Mouse (Mus musculus) liver, adult 2 months (tissue): ENCODE data around the gene Ube4a. TPM values are rescaled to one million over a fixed set of nuclear protein-coding genes. Genes with fewer than 3 reads are reported as not detected.

Experiments
- DNase-seq: peaks from one replicate; pipeline ENCODE4 v3.0.0-alpha.2; 2011; ENCODE audit warnings: low read depth, low spot score; ENCODE audit errors: extremely low read depth
- H3K27ac ChIP-seq: fragments of 200-500 bp; replicated peaks from 2 replicates; pipeline ENCODE4 v1.5.1; 2012; ENCODE audit warnings: low read depth, mild to moderate bottlenecking, control low read depth, inconsistent platforms, low read length; ENCODE audit not compliant: insufficient read depth
- H3K27me3 ChIP-seq: fragments of 200-500 bp; 2 replicates; pipeline ENCODE4 v1.6.1; 2012; ENCODE audit warnings: mild to moderate bottlenecking, moderate library complexity, low read length, inconsistent platforms; ENCODE audit not compliant: control insufficient read depth, insufficient read depth
- H3K36me3 ChIP-seq: fragments of 200-500 bp; 2 replicates; pipeline ENCODE4 v1.6.1; 2012; ENCODE audit warnings: low read length, inconsistent platforms; ENCODE audit not compliant: control insufficient read depth, insufficient read depth
- H3K4me1 ChIP-seq: fragments of 200-500 bp; 2 replicates; pipeline ENCODE4 v1.6.1; 2011; ENCODE audit warnings: low read length; ENCODE audit not compliant: control insufficient read depth, insufficient read depth
- H3K4me3 ChIP-seq: fragments of 200-500 bp; 2 replicates; pipeline ENCODE4 v1.5.1; 2011; ENCODE audit warnings: low read depth, mild to moderate bottlenecking, control low read depth, low read length, moderate library complexity; ENCODE audit not compliant: insufficient read depth
- H3K79me2 ChIP-seq: fragments of 200-500 bp; 2 replicates; pipeline ENCODE4 v1.6.1; 2012; ENCODE audit warnings: inconsistent platforms, mild to moderate bottlenecking, low read length, moderate library complexity; ENCODE audit not compliant: control insufficient read depth, insufficient read depth
- H3K9ac ChIP-seq: fragments of 200-500 bp; 2 replicates; pipeline ENCODE4 v1.6.1; 2012; ENCODE audit warnings: low read depth, mild to moderate bottlenecking, control low read depth, inconsistent platforms, low read length
- CTCF ChIP-seq: fragments of 200-500 bp; IDR thresholded peaks from 2 replicates; pipeline ENCODE4 v1.5.1; 2011; ENCODE audit warnings: low read depth, low read length, control low read depth
- POLR2A ChIP-seq: fragments of 200-500 bp; IDR thresholded peaks from 2 replicates; pipeline ENCODE4 v1.6.1; 2011; ENCODE audit warnings: low read length, control low read depth; ENCODE audit not compliant: insufficient read depth; ENCODE audit errors: extremely low read depth
- WGBS: fragments of 180-500 bp; shearing (Covaris S2); methylation state at CpG from one replicate; pipeline ENCODE4 v1.1.7; 2018; 5-methylcytosine and 5-hydroxymethylcytosine counted together
- polyA plus RNA-seq: library from polyadenylated mRNA; depleted of rRNA; stranded (reverse); fragments of >200 nt; gene quantifications from 2 replicates; pipeline ENCODE4 v1.2.3, GENCODE M21; 2012
- total RNA-seq: library from RNA; depleted of rRNA; stranded (reverse); fragments of >200 nt; gene quantifications from 2 replicates; pipeline ENCODE4 v1.2.3, GENCODE M21; 2014

Ube4a gene
- total and polyA plus RNA-seq, 2 experiments = 11.6 to 33.6 TPM

GRCm38 (mm10) chr9:44986242-44986781, 20.9 kb upstream of the Ube4a start:
- Histone ChIP-seq H3K79me2 (no peaks in the 10 kb centered on the region), H3K4me3 (peak overlapping the region; percentile 0), H3K27ac (no peak overlapping the region), H3K4me1 (no peaks in the 10 kb centered on the region), H3K36me3 (no peaks in the 10 kb centered on the region), H3K9ac (no peak overlapping the region), H3K27me3 (no peaks in the 10 kb centered on the region)
- 60% methylated on average over 14 of the region's 14 CpGs for WGBS
- peak; percentile 21 for DNase-seq
- no peak for TF ChIP-seq CTCF
- no peak for TF ChIP-seq POLR2A

GRCm38 (mm10) chr9:44985721-44986161, 20.3 kb upstream of the Ube4a start:
- no peak overlapping the region for H3K9ac ChIP-seq
- no peaks in the 10 kb centered on the region for H3K27me3 ChIP-seq
- H3K4me3 ChIP-seq = no peak overlapping the region
- H3K4me1 ChIP-seq = no peaks in the 10 kb centered on the region
- no peaks in the 10 kb centered on the region for H3K36me3 ChIP-seq
- no peak overlapping the region for H3K27ac ChIP-seq
- H3K79me2 ChIP-seq = no peaks in the 10 kb centered on the region
- TF ChIP-seq POLR2A (no peak), CTCF (no peak)
- 64% methylated on average over 3 of the region's 3 CpGs for WGBS
- no peak for DNase-seq

GRCm38 (mm10) chr9:44983001-44983400, 17.6 kb upstream of the Ube4a start:
- Histone ChIP-seq H3K79me2 (no peaks in the 10 kb centered on the region), H3K36me3 (no peaks in the 10 kb centered on the region), H3K9ac (no peak overlapping the region), H3K27me3 (no peaks in the 10 kb centered on the region), H3K27ac (no peak overlapping the region), H3K4me3 (no peak overlapping the region), H3K4me1 (no peaks in the 10 kb centered on the region)
- no peak for TF ChIP-seq CTCF
- TF ChIP-seq POLR2A = no peak
- 64% methylated on average over 2 of the region's 2 CpGs for WGBS
- DNase-seq = no peak

- no peak overlapping the region for H3K4me3 ChIP-seq
- no peak for TF ChIP-seq CTCF
- TF ChIP-seq POLR2A = no peak
- H3K27me3 ChIP-seq = no peaks in the 10 kb centered on the region
- no peak for DNase-seq
- no peaks in the 10 kb centered on the region for H3K79me2 ChIP-seq
- no peak overlapping the region for H3K27ac ChIP-seq
- no peaks in the 10 kb centered on the region for H3K36me3 ChIP-seq
- H3K9ac ChIP-seq = no peak overlapping the region
- no peaks in the 10 kb centered on the region for H3K4me1 ChIP-seq
- 73% methylated on average over 3 of the region's 3 CpGs for WGBS
Measured at GRCm38 (mm10) chr9:44982531-44982930, 17.1 kb upstream of the Ube4a start.

- H3K79me2 ChIP-seq = no peaks in the 10 kb centered on the region
Measured at GRCm38 (mm10) chr9:44982081-44982480, 16.7 kb upstream of the Ube4a start.

GRCm38 (mm10) chr9:44981676-44982075, 16.3 kb upstream of the Ube4a start, which contains the start of gene Cd3d:
Gene Cd3d, plus strand, starts transcription at chr9:44981786.
- no peak for DNase-seq

More at GRCm38 (mm10) chr9:44982081-44982480, 16.7 kb upstream of the Ube4a start:
- TF ChIP-seq CTCF (no peak), POLR2A (no peak)
- H3K36me3 ChIP-seq = no peaks in the 10 kb centered on the region
- no peak overlapping the region for H3K27ac ChIP-seq
- no peaks in the 10 kb centered on the region for H3K4me1 ChIP-seq
- H3K4me3 ChIP-seq = no peak overlapping the region
- WGBS = 81% methylated on average over 8 of the region's 8 CpGs
- no peak for DNase-seq
- no peaks in the 10 kb centered on the region for H3K27me3 ChIP-seq
- no peak overlapping the region for H3K9ac ChIP-seq

More at GRCm38 (mm10) chr9:44981676-44982075, 16.3 kb upstream of the Ube4a start, which contains the start of gene Cd3d:
- TF ChIP-seq POLR2A (no peak), CTCF (no peak)
- Histone ChIP-seq H3K79me2 (no peaks in the 10 kb centered on the region), H3K27ac (no peak within 1 kb of the TSS), H3K9ac (no peak within 1 kb of the TSS), H3K4me1 (no peaks in the 10 kb centered on the region), H3K27me3 (no peaks in the 10 kb centered on the region), H3K4me3 (no peak within 1 kb of the TSS), H3K36me3 (no peaks in the 10 kb centered on the region)
- 75% methylated on average over 4 of the region's 4 CpGs for WGBS
